Mouse (Mus musculus) CD4-positive naive resting alpha-beta T cell, adult 57 days (primary cell): Measurements from ENCODE around the gene Ly6c2. TPM values are rescaled to one million over a fixed set of nuclear protein-coding genes. Genes with fewer than 3 reads are reported as not detected.

Experiments
- total RNA-seq: library from RNA; stranded (reverse); gene quantifications from one replicate; pipeline ENCODE4 v1.2.4, GENCODE M21; 2023

The Ly6c2 gene
- total RNA-seq = 12.5 TPM

DNA sequence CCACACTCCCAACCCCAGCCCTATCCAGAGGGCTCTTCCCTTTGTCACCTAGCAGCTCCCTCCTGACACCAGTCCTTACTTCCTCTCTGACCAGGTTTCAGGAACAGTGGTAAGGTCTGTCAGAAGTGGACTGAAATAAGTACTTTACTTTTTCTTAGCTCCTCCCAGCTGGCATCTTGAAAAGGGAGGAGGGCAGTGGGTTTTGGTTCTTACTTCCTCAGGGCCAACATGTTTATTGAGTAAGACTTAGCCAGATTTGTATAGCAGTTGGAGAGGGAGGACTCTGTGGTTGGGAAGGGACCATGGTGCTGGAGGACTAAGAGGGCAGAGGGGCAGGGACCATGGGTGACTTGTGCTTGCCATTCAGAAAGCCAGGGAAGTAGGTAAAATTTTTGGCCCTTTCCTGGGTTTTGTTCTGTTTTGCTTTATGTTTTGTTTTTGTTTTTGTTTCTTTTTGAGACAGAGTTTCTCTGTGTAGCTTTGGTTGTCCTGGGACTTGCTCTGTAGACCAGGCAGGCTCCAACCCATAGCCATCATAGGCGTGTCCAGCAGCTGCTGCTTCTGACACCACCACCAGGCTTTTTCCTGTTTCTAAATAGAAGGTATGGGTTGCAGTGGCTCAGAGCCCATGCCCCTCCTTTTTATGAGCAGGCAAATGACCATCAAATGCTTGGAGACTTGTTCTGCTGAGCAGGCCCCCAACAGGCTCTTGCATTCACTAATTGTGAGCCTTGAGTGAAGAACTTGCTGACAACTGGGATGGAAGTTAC, at the start of gene Ly6c2:
Gene Ly6c2 (minus strand): TSS at position 110 of the 770 bp plus-strand sequence.

DNA sequence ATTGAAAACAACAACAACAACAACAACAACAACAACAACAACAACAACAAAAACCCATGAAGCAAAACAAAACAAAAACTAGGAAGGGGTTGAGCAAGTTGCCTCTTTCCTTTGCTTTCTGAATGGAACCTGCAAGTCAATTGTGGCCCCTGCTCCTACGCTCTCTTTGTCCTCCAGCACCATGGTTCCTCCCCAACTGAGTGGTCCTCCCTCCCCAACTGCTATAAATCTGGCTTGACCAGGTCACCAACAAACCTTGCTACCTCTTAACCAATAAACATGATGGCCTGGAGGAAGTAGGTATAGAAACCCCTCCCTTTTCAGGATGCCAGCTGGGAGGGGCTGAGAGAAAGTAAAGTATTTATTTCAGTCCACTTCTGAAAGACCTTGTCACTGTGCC, 43.2 kb upstream of the Ly6c2 start, which contains the start of gene Ly6g:
Gene Ly6g (plus strand): TSS at position 301 of the 400 bp plus-strand sequence.

Other genes starting within 250 kb of the Ly6c2 start
- gene 2010109I03Rik, start 214.9 kb downstream of the Ly6c2 start, total RNA-seq = 0.35 TPM
- gene Ly6i, start 128.5 kb downstream of the Ly6c2 start, total RNA-seq = not detected
- gene Ly6a, start 113.9 kb downstream of the Ly6c2 start, total RNA-seq = 26.4 TPM
- gene Ly6c1, start 63.1 kb downstream of the Ly6c2 start, total RNA-seq = 48.2 TPM
- gene Ly6g, start 43.3 kb upstream of the Ly6c2 start, total RNA-seq = not detected
- not detected for gene BC025446, start 104.4 kb upstream of the Ly6c2 start, total RNA-seq
- gene Ly6f, start 156.5 kb upstream of the Ly6c2 start, total RNA-seq = not detected